In the genomic region with DNA sequence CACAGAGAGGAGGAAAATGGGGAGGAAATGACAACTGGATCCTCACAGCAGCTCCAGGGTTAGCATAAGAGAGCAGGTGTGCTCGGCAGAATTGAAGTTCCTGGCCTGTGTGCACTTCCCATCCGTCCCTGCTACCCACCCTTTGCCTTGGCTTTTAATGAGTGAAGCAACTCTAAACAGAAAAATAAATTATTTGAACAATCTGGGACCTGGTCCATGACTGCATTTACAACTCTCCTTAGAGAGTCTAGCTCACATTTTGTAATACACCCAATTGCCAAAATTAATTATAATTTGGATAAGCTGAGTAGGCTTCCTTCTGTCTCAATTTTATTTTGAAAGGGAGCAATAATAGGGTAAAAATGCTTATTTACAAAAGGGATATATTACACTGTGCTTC, we compare ENCODE assay signal across 27 mouse cellular contexts. TPM values are rescaled to one million over a fixed set of nuclear protein-coding genes. Genes with fewer than 3 reads are reported as not detected.
DNase-seq lines count a peak whose midpoint lies in the region; ATAC-seq and TF ChIP-seq lines count a peak whose summit lies in the region.
"Had no signal": no experiment of that assay in that cellular context is flagged by ENCODE, and none has a peak within 500 bp of the region (broad histone marks: within the 10 kb centered on the region; RNA-seq: fewer than 3 reads in every experiment).

No protein-coding gene starts in this region.

- no peaks in the 10 kb centered on the region for H3K9me3 ChIP-seq in forebrain, embryonic 16.5 days (ENCODE audit: control insufficient read depth, low read length)
- no peaks in the 10 kb centered on the region for H3K9me3 ChIP-seq in forebrain, embryonic 10.5 days
- no peaks in the 10 kb centered on the region for H3K9me3 ChIP-seq in hindbrain, embryonic 14.5 days (ENCODE audit: control insufficient read depth, low read length)
- H3K9me3 ChIP-seq in hindbrain, embryonic 10.5 days, result no peaks in the 10 kb centered on the region
- H3K9me3 ChIP-seq in neural tube, embryonic 14.5 days (ENCODE audit: control insufficient read depth, low read length), result no peaks in the 10 kb centered on the region
- H3K9me3 ChIP-seq: embryonic facial prominence, embryonic 10.5 days; embryonic facial prominence, embryonic 13.5 days; hindbrain, embryonic 15.5 days; intestine, embryonic 15.5 days had no signal

- no peak overlapping the region for H3K27ac ChIP-seq in forebrain, embryonic 16.5 days (ENCODE audit: low read length)
- H3K27ac ChIP-seq in forebrain, embryonic 10.5 days, result no peak overlapping the region
- no peak overlapping the region for H3K27ac ChIP-seq in hindbrain, embryonic 14.5 days
- H3K27ac ChIP-seq in hindbrain, embryonic 10.5 days, result no peak overlapping the region
- no peak overlapping the region for H3K27ac ChIP-seq in neural tube, embryonic 14.5 days (ENCODE audit: low read depth, low read length)
- H3K27ac ChIP-seq: embryonic facial prominence, embryonic 10.5 days; embryonic facial prominence, embryonic 13.5 days; gastrocnemius, adult 2 months; hindbrain, embryonic 15.5 days; intestine, embryonic 15.5 days had no signal

- no peaks in the 10 kb centered on the region; the same call in 1 of the 2 replicates for H3K4me1 ChIP-seq in forebrain, embryonic 16.5 days (replicated peaks; ENCODE audit: control insufficient read depth, insufficient read depth, low read length)
- no peaks in the 10 kb centered on the region for H3K4me1 ChIP-seq in forebrain, embryonic 10.5 days
- H3K4me1 ChIP-seq in hindbrain, embryonic 14.5 days (replicated peaks; ENCODE audit: control insufficient read depth, insufficient read depth, low read length), result no peaks in the 10 kb centered on the region
- H3K4me1 ChIP-seq in hindbrain, embryonic 10.5 days (replicated peaks), result no peaks in the 10 kb centered on the region
- no peaks in the 10 kb centered on the region for H3K4me1 ChIP-seq in neural tube, embryonic 14.5 days (ENCODE audit: control insufficient read depth, insufficient read depth, low read length)
- H3K4me1 ChIP-seq: embryonic facial prominence, embryonic 10.5 days; embryonic facial prominence, embryonic 13.5 days; hindbrain, embryonic 15.5 days; intestine, embryonic 15.5 days had no signal

- TF ChIP-seq POLR2A in brain, embryonic 14.5 days (IDR thresholded peaks at IDR 0.05; ENCODE audit: borderline replicate concordance, extremely low read depth, insufficient read depth, insufficient read length, poor library complexity, severe bottlenecking), result no peak

- no peak for DNase-seq in forebrain, embryonic 10.5 days (ENCODE audit: extremely low spot score, low spot score)
- no peak for DNase-seq in hindbrain, embryonic 14.5 days (ENCODE audit: low spot score)
- no peak for DNase-seq in hindbrain, embryonic 10.5 days (ENCODE audit: low spot score)
- peak; percentile 22 for DNase-seq in brain, embryonic 14.5 days (ENCODE audit: low read depth)
- DNase-seq in left cerebral cortex, postnatal 36 days (ENCODE audit: low spot score in 2 of 2), result no peak
- DNase-seq: adrenal gland, adult 2 months; adrenal gland, postnatal 14 days; cerebellum, adult 11-12 months; cerebellum, adult 8-10 months; cerebellum, postnatal 10 days; cerebellum, postnatal 36 days; embryo, embryonic 11 days; gastrocnemius, adult 2 months; gastrocnemius, postnatal 14 days; heart, adult 11 months; kidney, adult 11 months had no signal

- no peak overlapping the region for H3K4me3 ChIP-seq in forebrain, embryonic 16.5 days (replicated peaks; ENCODE audit: low read length)
- no peak overlapping the region for H3K4me3 ChIP-seq in forebrain, embryonic 10.5 days
- H3K4me3 ChIP-seq in hindbrain, embryonic 14.5 days (replicated peaks; ENCODE audit: low read length), result no peak overlapping the region
- no peak overlapping the region for H3K4me3 ChIP-seq in hindbrain, embryonic 10.5 days
- H3K4me3 ChIP-seq in neural tube, embryonic 14.5 days (ENCODE audit: low read depth, low read length), result no peak overlapping the region
- H3K4me3 ChIP-seq: embryonic facial prominence, embryonic 10.5 days; embryonic facial prominence, embryonic 13.5 days; erythroblast, embryonic 14.5 days; gastrocnemius, adult 2 months; hindbrain, embryonic 15.5 days; intestine, embryonic 15.5 days had no signal

- H3K36me3 ChIP-seq in forebrain, embryonic 16.5 days (ENCODE audit: control insufficient read depth, insufficient read depth), result no peaks in the 10 kb centered on the region
- H3K36me3 ChIP-seq in forebrain, embryonic 10.5 days (replicated peaks), result no peaks in the 10 kb centered on the region
- H3K36me3 ChIP-seq in hindbrain, embryonic 14.5 days (replicated peaks; ENCODE audit: control insufficient read depth, insufficient read depth), result no peaks in the 10 kb centered on the region
- H3K36me3 ChIP-seq in hindbrain, embryonic 10.5 days, result no peaks in the 10 kb centered on the region
- no peaks in the 10 kb centered on the region for H3K36me3 ChIP-seq in neural tube, embryonic 14.5 days (ENCODE audit: control insufficient read depth, insufficient read depth, low read length)
- H3K36me3 ChIP-seq: embryonic facial prominence, embryonic 10.5 days; embryonic facial prominence, embryonic 13.5 days; hindbrain, embryonic 15.5 days; intestine, embryonic 15.5 days had no signal

- WGBS in forebrain, embryonic 16.5 days, result 38% methylated on average over 2 of the region's 2 CpGs
- WGBS in forebrain, embryonic 10.5 days, result 60% methylated on average over 2 of the region's 2 CpGs
- 53% methylated on average over 2 of the region's 2 CpGs for WGBS in hindbrain, embryonic 14.5 days
- 72% methylated on average over 2 of the region's 2 CpGs for WGBS in hindbrain, embryonic 10.5 days
- 34% methylated on average over 2 of the region's 2 CpGs for WGBS in neural tube, embryonic 14.5 days

- peak; percentile 78 for ATAC-seq in forebrain, embryonic 16.5 days
- ATAC-seq in hindbrain, embryonic 14.5 days (ENCODE audit: low FRiP score), result peak; percentile 23; the same call in 1 of the 2 replicates
- ATAC-seq in neural tube, embryonic 14.5 days (ENCODE audit: low read depth), result peak; percentile 38
- ATAC-seq: CD4-positive, CD25-positive, alpha-beta regulatory T cell, adult 4 months; intestine, embryonic 15.5 days had no signal

- no peaks in the 10 kb centered on the region for H3K27me3 ChIP-seq in forebrain, embryonic 16.5 days (replicated peaks; ENCODE audit: control insufficient read depth, insufficient read depth, low read length)
- H3K27me3 ChIP-seq in forebrain, embryonic 10.5 days (ENCODE audit: poor library complexity, severe bottlenecking), result no peaks in the 10 kb centered on the region
- H3K27me3 ChIP-seq in hindbrain, embryonic 14.5 days (ENCODE audit: control insufficient read depth, insufficient read depth, low read length), result no peaks in the 10 kb centered on the region
- no peaks in the 10 kb centered on the region for H3K27me3 ChIP-seq in hindbrain, embryonic 10.5 days (ENCODE audit: insufficient read depth, poor library complexity, severe bottlenecking)
- H3K27me3 ChIP-seq in neural tube, embryonic 14.5 days (ENCODE audit: control insufficient read depth, insufficient read depth, low read length), result no peaks in the 10 kb centered on the region
- H3K27me3 ChIP-seq: embryonic facial prominence, embryonic 13.5 days; hindbrain, embryonic 15.5 days; intestine, embryonic 15.5 days had no signal

- H3K4me2 ChIP-seq in forebrain, embryonic 16.5 days (ENCODE audit: low read length), result no peak overlapping the region
- H3K4me2 ChIP-seq in hindbrain, embryonic 14.5 days (replicated peaks), result no peak overlapping the region
- H3K4me2 ChIP-seq in neural tube, embryonic 14.5 days (ENCODE audit: low read depth, low read length), result no peak overlapping the region
- H3K4me2 ChIP-seq: embryonic facial prominence, embryonic 13.5 days; heart, embryonic 11.5 days; hindbrain, embryonic 15.5 days; intestine, embryonic 15.5 days had no signal

- no peak for TF ChIP-seq CTCF in brain, embryonic 14.5 days (IDR thresholded peaks at IDR 0.05; ENCODE audit: borderline replicate concordance, extremely low read depth, insufficient read depth, insufficient read length)

- intact Hi-C loops in left cerebral cortex, postnatal 36 days (cut with DNase I), result no loop called here

- H3K9ac ChIP-seq in forebrain, embryonic 16.5 days (replicated peaks; ENCODE audit: low read depth, low read length), result no peak overlapping the region
- no peak overlapping the region for H3K9ac ChIP-seq in hindbrain, embryonic 14.5 days
- no peak overlapping the region for H3K9ac ChIP-seq in neural tube, embryonic 14.5 days (replicated peaks; ENCODE audit: low read depth, low read length)
- H3K9ac ChIP-seq: embryonic facial prominence, embryonic 13.5 days; hindbrain, embryonic 15.5 days; intestine, embryonic 15.5 days had no signal

RNA-seq across cellular contexts. Expression of a gene that starts 49.6 kb away (rescaled TPM):
- 21.3 and 26.4 TPM in 2 replicates for polyA plus RNA-seq in forebrain, embryonic 16.5 days (2015; fragmentation: Nextera tagmentation; extraction: Ambion mirVana)
- polyA plus RNA-seq in forebrain, embryonic 10.5 days (2016; fragmentation: Nextera tagmentation; extraction: Ambion mirVana), result 3.7 and 3.8 TPM in 2 replicates
- polyA plus RNA-seq in hindbrain, embryonic 14.5 days (2014; fragmentation: Nextera tagmentation; extraction: Ambion mirVana), result 29.8 and 31.2 TPM in 2 replicates
- polyA plus RNA-seq in hindbrain, embryonic 10.5 days (2016; fragmentation: Nextera tagmentation; extraction: Ambion mirVana), result 4.3 and 9.1 TPM in 2 replicates
- polyA plus RNA-seq in brain, embryonic 14.5 days (2012; rRNA removed), result 6.1 and 8.8 TPM in 2 replicates
- polyA plus RNA-seq in neural tube, embryonic 14.5 days (2014; fragmentation: Nextera tagmentation; extraction: Ambion mirVana), result 33.9 and 37.4 TPM in 2 replicates
- total RNA-seq in left cerebral cortex, postnatal 36 days (2021), result 10 to 100 TPM; 13.4 to 15.2 TPM
- total RNA-seq: hematopoietic stem cell, adult 5-6 weeks; MEL had no signal

Comparison
In these comparisons a context has a peak if more than half of its experiments do, and no peak if none do; other contexts are left out.
1. ATAC-seq: peak in every context shown above with its lines; median percentile 78 in forebrain, embryonic 16.5 days; 38 in neural tube, embryonic 14.5 days; 23 in hindbrain, embryonic 14.5 days.